Mouse (Mus musculus) lung, embryonic 15.5 days (tissue): ENCODE measurements around the gene Rab40c. TPM values are rescaled to one million over a fixed set of nuclear protein-coding genes. Genes with fewer than 3 reads are reported as not detected.
A peak's percentile ranks its signal among the peaks of the same experiment; 100 is the strongest.

Experiments
- ATAC-seq: fragments of 200-750 bp; cut with Nextera tagmentation; 2 replicates; pipeline ENCODE4 v1.8.0; 2017; ENCODE audit warnings: moderate number of reproducible peaks, borderline replicate concordance; ENCODE audit not compliant: low FRiP score, low TSS enrichment; ENCODE audit errors: extremely low read depth
- H3K27ac ChIP-seq: fragments of 300-500 bp; sonication (generic); 2 replicates; pipeline ENCODE4 v1.5.1; 2015; ENCODE audit warnings: moderate library complexity, mild to moderate bottlenecking, inconsistent platforms
- H3K27me3 ChIP-seq: fragments of 300-500 bp; sonication (generic); 2 replicates; pipeline ENCODE4 v1.6.1; 2015; ENCODE audit warnings: inconsistent platforms
- H3K36me3 ChIP-seq: fragments of 300-500 bp; sonication (generic); 2 replicates; pipeline ENCODE4 v1.6.1; 2015; ENCODE audit warnings: inconsistent platforms
- H3K4me1 ChIP-seq: fragments of 300-500 bp; sonication (generic); 2 replicates; pipeline ENCODE4 v1.6.1; 2015; ENCODE audit warnings: inconsistent platforms
- H3K4me2 ChIP-seq: fragments of 300-500 bp; sonication (generic); 2 replicates; pipeline ENCODE4 v1.6.1; 2015; ENCODE audit warnings: inconsistent platforms, mild to moderate bottlenecking, moderate library complexity
- H3K4me3 ChIP-seq: fragments of 300-500 bp; sonication (generic); 2 replicates; pipeline ENCODE4 v1.5.1; 2015; ENCODE audit warnings: mild to moderate bottlenecking, inconsistent platforms
- H3K9ac ChIP-seq: fragments of 300-500 bp; sonication (generic); 2 replicates; pipeline ENCODE4 v1.6.1; 2015; ENCODE audit warnings: inconsistent platforms
- H3K9me3 ChIP-seq: fragments of 300-500 bp; sonication (generic); 2 replicates; pipeline ENCODE4 v1.6.1; 2016; ENCODE audit warnings: inconsistent platforms
- WGBS: fragments of 180-500 bp; shearing (Covaris S2); methylation state at CpG from one replicate; pipeline ENCODE4 v1.1.7; 2015; 5-methylcytosine and 5-hydroxymethylcytosine counted together
- polyA plus RNA-seq: library from polyadenylated mRNA; unstranded; fragments of >200 nt; fragmentation: Nextera tagmentation; extraction: Ambion mirVana; gene quantifications from 2 replicates; pipeline ENCODE4 v1.2.1, GENCODE M21; 2015

The Rab40c gene
- polyA plus RNA-seq, 1 experiment from 2014 or later = 27.4 TPM

- Histone ChIP-seq H3K36me3 (no peaks in the 10 kb centered on the region), H3K4me3 (no peak within 1 kb of the TSS), H3K9ac (no peak within 1 kb of the TSS), H3K27ac (no peak within 1 kb of the TSS), H3K9me3 (no peaks in the 10 kb centered on the region), H3K4me1 (peaks cover 12% of the 10 kb centered on the region), H3K27me3 (peaks cover under 1% of the 10 kb centered on the region; the same call in 1 of the 2 replicates), H3K4me2 (no peak within 1 kb of the TSS)
- no peak for ATAC-seq
- 40% methylated on average over 6 of the region's 6 CpGs for WGBS
These were observed 25.0 kb upstream of the Rab40c start, which contains the start of the genes Pigq and Nhlrc4 for GRCm38 (mm10) chr17:25944366-25945163. Gene Pigq, minus strand, starts transcription at chr17:25944936. Gene Nhlrc4, minus strand, starts transcription at chr17:25944961.

- H3K4me1 ChIP-seq = peaks cover 12% of the 10 kb centered on the region
- H3K4me2 ChIP-seq = no peak overlapping the region
- 60% methylated on average over 9 of the region's 9 CpGs for WGBS
- ATAC-seq = no peak
- no peak overlapping the region for H3K4me3 ChIP-seq
- H3K27ac ChIP-seq = no peak overlapping the region
- H3K9ac ChIP-seq = no peak overlapping the region
- no peaks in the 10 kb centered on the region for H3K9me3 ChIP-seq
- no peaks in the 10 kb centered on the region for H3K27me3 ChIP-seq
- H3K36me3 ChIP-seq = no peaks in the 10 kb centered on the region; the same call in 1 of the 2 replicates
These were observed 24.2 kb upstream of the Rab40c start for GRCm38 (mm10) chr17:25943769-25944168.

GRCm38 (mm10) chr17:25943221-25943620, 23.7 kb upstream of the Rab40c start:
- Histone ChIP-seq H3K27me3 (no peaks in the 10 kb centered on the region), H3K36me3 (no peaks in the 10 kb centered on the region; the same call in 1 of the 2 replicates), H3K27ac (no peak overlapping the region), H3K4me1 (peaks cover 12% of the 10 kb centered on the region), H3K9ac (no peak overlapping the region), H3K4me2 (no peak overlapping the region), H3K9me3 (no peaks in the 10 kb centered on the region), H3K4me3 (no peak overlapping the region)
- ATAC-seq = no peak
- 81% methylated on average over 3 of the region's 3 CpGs for WGBS

- peak overlapping the region; percentile 97; the same call in 1 of the 2 replicates for H3K4me3 ChIP-seq
- no peaks in the 10 kb centered on the region for H3K27me3 ChIP-seq
- peaks cover 12% of the 10 kb centered on the region for H3K4me1 ChIP-seq
- ATAC-seq = no peak
- 0 out of 2 replicates have a peak overlapping the region, but pooled peaks have one; percentile 90 for H3K27ac ChIP-seq
- H3K9me3 ChIP-seq = no peaks in the 10 kb centered on the region
- no peaks in the 10 kb centered on the region; the same call in 1 of the 2 replicates for H3K36me3 ChIP-seq
- WGBS = 77% methylated on average over 2 of the region's 2 CpGs
- peak overlapping the region; percentile 74; the same call in 1 of the 2 replicates for H3K4me2 ChIP-seq
- no peak overlapping the region for H3K9ac ChIP-seq
These were observed 23.1 kb upstream of the Rab40c start for GRCm38 (mm10) chr17:25942597-25943151.

- ATAC-seq = peak; percentile 43; the same call in 1 of the 2 replicates
- Histone ChIP-seq H3K9ac (peak overlapping the region; percentile 99), H3K9me3 (no peaks in the 10 kb centered on the region), H3K27me3 (no peaks in the 10 kb centered on the region), H3K4me3 (peak overlapping the region; percentile 97), H3K4me2 (peak overlapping the region; percentile 74), H3K36me3 (peaks cover 5% of the 10 kb centered on the region), H3K27ac (peak overlapping the region; percentile 90), H3K4me1 (peaks cover 12% of the 10 kb centered on the region)
- 3% methylated on average over 54 of the region's 54 CpGs for WGBS
These were observed 22.1 kb upstream of the Rab40c start for GRCm38 (mm10) chr17:25941511-25942241.

GRCm38 (mm10) chr17:25934526-25934925, 15.0 kb upstream of the Rab40c start:
- no peak for ATAC-seq
- Histone ChIP-seq H3K27me3 (no peaks in the 10 kb centered on the region), H3K9ac (no peak overlapping the region), H3K9me3 (no peaks in the 10 kb centered on the region), H3K36me3 (peaks cover 70% of the 10 kb centered on the region), H3K4me1 (no peaks in the 10 kb centered on the region), H3K27ac (no peak overlapping the region), H3K4me2 (no peak overlapping the region), H3K4me3 (no peak overlapping the region)
- 93% methylated on average over 1 of the region's 1 CpGs for WGBS

GRCm38 (mm10) chr17:25925348-25925747, 5.8 kb upstream of the Rab40c start:
- Histone ChIP-seq H3K27me3 (no peaks in the 10 kb centered on the region), H3K27ac (no peak overlapping the region), H3K4me1 (peaks cover 6% of the 10 kb centered on the region; the same call in 1 of the 2 replicates), H3K4me3 (no peak overlapping the region), H3K9ac (no peak overlapping the region), H3K4me2 (no peak overlapping the region), H3K36me3 (peaks cover 39% of the 10 kb centered on the region), H3K9me3 (no peaks in the 10 kb centered on the region)
- WGBS = 63% methylated on average over 2 of the region's 2 CpGs
- ATAC-seq = no peak

GRCm38 (mm10) chr17:25922120-25922519, 2.6 kb upstream of the Rab40c start:
- 67% methylated on average over 5 of the region's 5 CpGs for WGBS

GRCm38 (mm10) chr17:25919786-25920642, 487 bp upstream of the Rab40c start:
- Histone ChIP-seq H3K4me2 (peak overlapping the region; percentile 85), H3K4me1 (peaks cover 22% of the 10 kb centered on the region), H3K27me3 (no peaks in the 10 kb centered on the region), H3K36me3 (peaks cover 5% of the 10 kb centered on the region; the same call in 1 of the 2 replicates), H3K27ac (peak overlapping the region; percentile 96), H3K9me3 (no peaks in the 10 kb centered on the region), H3K9ac (peak overlapping the region; percentile 56), H3K4me3 (peak overlapping the region; percentile 84)
- peak; percentile 98 for ATAC-seq
- WGBS = under 1% methylated on average over 40 of the region's 40 CpGs

More at GRCm38 (mm10) chr17:25922120-25922519, 2.6 kb upstream of the Rab40c start:
- no peak for ATAC-seq
- Histone ChIP-seq H3K27ac (no peak overlapping the region), H3K4me1 (peaks cover 22% of the 10 kb centered on the region), H3K4me3 (no peak overlapping the region), H3K4me2 (no peak overlapping the region), H3K36me3 (peaks cover 16% of the 10 kb centered on the region), H3K27me3 (no peaks in the 10 kb centered on the region), H3K9ac (no peak overlapping the region), H3K9me3 (no peaks in the 10 kb centered on the region)

- peak overlapping the region; percentile 85 for H3K4me2 ChIP-seq
- H3K27ac ChIP-seq = no peak overlapping the region
- peak overlapping the region; percentile 85 for H3K9ac ChIP-seq
- H3K4me3 ChIP-seq = peak overlapping the region; percentile 84
- H3K9me3 ChIP-seq = no peaks in the 10 kb centered on the region
- H3K27me3 ChIP-seq = no peaks in the 10 kb centered on the region
- ATAC-seq = no peak
- 81% methylated on average over 9 of the region's 9 CpGs for WGBS
- H3K4me1 ChIP-seq = peaks cover 30% of the 10 kb centered on the region
- peaks cover 5% of the 10 kb centered on the region; the same call in 1 of the 2 replicates for H3K36me3 ChIP-seq
These were observed 1.3 kb downstream of the Rab40c start for GRCm38 (mm10) chr17:25918037-25918750.
